Mouse (Mus musculus) liver, adult 2 months (tissue): ENCODE measurements at regions not wholly inside any gene's neighbourhood (a gene's known extent, or its start where the extent isn't known, plus 50 kb on each side); places are given as distances from the start of the nearest gene placed in this dataset.

Source experiments
- DNase-seq: peaks from one replicate; pipeline ENCODE4 v3.0.0-alpha.2; 2011; ENCODE audit warnings: low read depth, low spot score; ENCODE audit errors: extremely low read depth
- H3K27ac ChIP-seq: fragments of 200-500 bp; replicated peaks from 2 replicates; pipeline ENCODE4 v1.5.1; 2012; ENCODE audit warnings: low read depth, mild to moderate bottlenecking, control low read depth, inconsistent platforms, low read length; ENCODE audit not compliant: insufficient read depth
- H3K27me3 ChIP-seq: fragments of 200-500 bp; 2 replicates; pipeline ENCODE4 v1.6.1; 2012; ENCODE audit warnings: mild to moderate bottlenecking, moderate library complexity, low read length, inconsistent platforms; ENCODE audit not compliant: control insufficient read depth, insufficient read depth
- H3K36me3 ChIP-seq: fragments of 200-500 bp; 2 replicates; pipeline ENCODE4 v1.6.1; 2012; ENCODE audit warnings: low read length, inconsistent platforms; ENCODE audit not compliant: control insufficient read depth, insufficient read depth
- H3K4me1 ChIP-seq: fragments of 200-500 bp; 2 replicates; pipeline ENCODE4 v1.6.1; 2011; ENCODE audit warnings: low read length; ENCODE audit not compliant: control insufficient read depth, insufficient read depth
- H3K4me3 ChIP-seq: fragments of 200-500 bp; 2 replicates; pipeline ENCODE4 v1.5.1; 2011; ENCODE audit warnings: low read depth, mild to moderate bottlenecking, control low read depth, low read length, moderate library complexity; ENCODE audit not compliant: insufficient read depth
- H3K79me2 ChIP-seq: fragments of 200-500 bp; 2 replicates; pipeline ENCODE4 v1.6.1; 2012; ENCODE audit warnings: inconsistent platforms, mild to moderate bottlenecking, low read length, moderate library complexity; ENCODE audit not compliant: control insufficient read depth, insufficient read depth
- H3K9ac ChIP-seq: fragments of 200-500 bp; 2 replicates; pipeline ENCODE4 v1.6.1; 2012; ENCODE audit warnings: low read depth, mild to moderate bottlenecking, control low read depth, inconsistent platforms, low read length
- CTCF ChIP-seq: fragments of 200-500 bp; IDR thresholded peaks from 2 replicates; pipeline ENCODE4 v1.5.1; 2011; ENCODE audit warnings: low read depth, low read length, control low read depth
- POLR2A ChIP-seq: fragments of 200-500 bp; IDR thresholded peaks from 2 replicates; pipeline ENCODE4 v1.6.1; 2011; ENCODE audit warnings: low read length, control low read depth; ENCODE audit not compliant: insufficient read depth; ENCODE audit errors: extremely low read depth
- WGBS: fragments of 180-500 bp; shearing (Covaris S2); methylation state at CpG from one replicate; pipeline ENCODE4 v1.1.7; 2018; 5-methylcytosine and 5-hydroxymethylcytosine counted together

DNA sequence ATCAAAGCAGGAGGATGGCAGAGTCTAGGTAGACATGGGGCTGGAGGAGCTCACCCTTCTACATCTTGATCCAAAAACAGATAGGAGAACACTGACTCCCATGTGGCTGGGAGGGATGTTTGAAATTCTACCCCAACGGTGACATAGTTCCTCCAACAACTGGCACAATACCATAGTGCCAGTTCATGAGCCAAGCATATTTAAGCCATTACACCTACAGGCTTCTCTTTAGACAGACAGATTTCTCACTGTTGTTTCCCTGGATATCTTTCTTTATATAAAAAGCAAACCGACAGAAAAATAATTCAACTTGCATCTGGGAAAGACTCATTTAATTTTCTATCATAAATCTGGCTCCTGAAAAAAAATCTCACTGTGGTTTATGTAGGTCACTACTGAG is 380.4 kb upstream of the Nectin3 start:
- H3K36me3 ChIP-seq, result no peaks in the 10 kb centered on the region
- H3K4me1 ChIP-seq, result no peaks in the 10 kb centered on the region; the same call in 1 of the 2 replicates
- 64% methylated on average over 2 of the region's 2 CpGs for WGBS
- no peak overlapping the region for H3K9ac ChIP-seq
- TF ChIP-seq CTCF, result no peak
- no peak for TF ChIP-seq POLR2A
- no peak overlapping the region for H3K4me3 ChIP-seq
- no peak overlapping the region for H3K27ac ChIP-seq
- H3K27me3 ChIP-seq, result no peaks in the 10 kb centered on the region
- peak; percentile 20 for DNase-seq
- H3K79me2 ChIP-seq, result no peaks in the 10 kb centered on the region

DNA sequence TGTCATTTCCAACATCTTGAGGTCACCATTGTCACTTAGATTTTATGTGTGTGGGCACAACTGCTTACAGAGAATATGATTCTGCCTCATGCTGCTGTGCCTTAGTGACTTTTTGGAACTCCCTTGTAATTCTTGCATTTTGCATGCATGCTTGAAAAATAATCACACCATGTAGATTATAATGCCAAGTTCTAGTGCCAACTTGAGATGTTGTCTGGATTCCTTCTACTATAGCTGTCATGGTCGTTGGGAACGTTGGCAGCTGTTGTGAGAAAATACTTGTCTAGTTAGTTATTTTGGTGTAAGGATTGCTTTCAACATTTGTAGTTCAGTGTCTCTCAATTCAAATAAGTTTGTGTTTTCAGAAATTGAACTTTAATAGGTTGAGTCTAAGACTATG is 365.6 kb upstream of the Nectin3 start:
- Histone ChIP-seq H3K79me2 (no peaks in the 10 kb centered on the region), H3K36me3 (no peaks in the 10 kb centered on the region), H3K27ac (no peak overlapping the region), H3K4me1 (no peaks in the 10 kb centered on the region; the same call in 1 of the 2 replicates), H3K9ac (no peak overlapping the region), H3K4me3 (no peak overlapping the region), H3K27me3 (no peaks in the 10 kb centered on the region)
- 89% methylated on average over 2 of the region's 2 CpGs for WGBS
- TF ChIP-seq POLR2A (no peak), CTCF (no peak)
- no peak for DNase-seq

DNA sequence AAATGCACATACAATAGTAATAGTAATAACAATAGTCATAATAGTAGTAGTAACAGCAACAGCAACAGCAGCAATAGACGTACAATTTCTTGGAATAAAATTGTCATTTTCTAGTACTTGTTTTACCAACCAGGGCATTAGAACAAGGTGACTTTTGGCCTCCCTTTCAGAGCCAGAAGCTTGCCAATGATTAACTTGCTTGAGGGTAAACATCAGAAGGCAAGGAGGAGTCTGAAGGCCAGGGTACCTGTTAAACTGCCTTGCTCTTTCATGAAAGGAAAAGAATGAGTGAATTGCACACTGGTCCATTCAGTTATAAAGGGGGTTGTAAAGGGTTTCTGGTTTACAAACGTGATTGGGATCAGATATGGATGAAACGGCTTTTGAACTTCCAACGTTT is 351.2 kb upstream of the Nectin3 start:
- Histone ChIP-seq H3K4me3 (no peak overlapping the region), H3K27me3 (no peaks in the 10 kb centered on the region), H3K36me3 (no peaks in the 10 kb centered on the region), H3K9ac (no peak overlapping the region), H3K79me2 (no peaks in the 10 kb centered on the region), H3K4me1 (peaks cover 11% of the 10 kb centered on the region), H3K27ac (peak overlapping the region; percentile 71; the same call in 1 of the 2 replicates)
- 21% methylated on average over 4 of the region's 4 CpGs for WGBS
- TF ChIP-seq POLR2A (no peak), CTCF (no peak)
- DNase-seq, result peak; percentile 97

DNA sequence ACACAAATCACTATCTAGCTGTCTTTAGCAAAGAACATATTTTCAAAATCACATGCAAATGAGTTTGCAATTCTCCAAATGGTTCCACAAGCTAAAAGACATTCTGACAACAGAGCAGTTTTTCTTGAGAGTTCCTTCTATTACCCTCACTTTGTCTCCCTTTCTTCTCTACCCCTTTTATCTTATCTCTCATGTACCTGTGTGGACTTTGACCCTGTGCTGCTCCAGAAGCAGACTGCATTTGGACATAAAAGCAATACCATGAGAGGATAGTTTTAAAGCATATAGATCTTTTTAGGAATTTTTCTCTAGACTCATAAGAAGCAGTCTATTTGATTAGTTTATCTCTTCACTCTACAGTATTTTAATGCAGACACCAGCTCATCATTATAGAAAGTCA is 350.4 kb upstream of the Nectin3 start:
- no peaks in the 10 kb centered on the region for H3K27me3 ChIP-seq
- no peaks in the 10 kb centered on the region for H3K36me3 ChIP-seq
- H3K9ac ChIP-seq, result no peak overlapping the region
- peaks cover 11% of the 10 kb centered on the region for H3K4me1 ChIP-seq
- DNase-seq, result peak; percentile 60
- no peak overlapping the region for H3K4me3 ChIP-seq
- H3K27ac ChIP-seq, result no peak overlapping the region
- TF ChIP-seq CTCF, result no peak
- no peak for TF ChIP-seq POLR2A
- no peaks in the 10 kb centered on the region for H3K79me2 ChIP-seq

DNA sequence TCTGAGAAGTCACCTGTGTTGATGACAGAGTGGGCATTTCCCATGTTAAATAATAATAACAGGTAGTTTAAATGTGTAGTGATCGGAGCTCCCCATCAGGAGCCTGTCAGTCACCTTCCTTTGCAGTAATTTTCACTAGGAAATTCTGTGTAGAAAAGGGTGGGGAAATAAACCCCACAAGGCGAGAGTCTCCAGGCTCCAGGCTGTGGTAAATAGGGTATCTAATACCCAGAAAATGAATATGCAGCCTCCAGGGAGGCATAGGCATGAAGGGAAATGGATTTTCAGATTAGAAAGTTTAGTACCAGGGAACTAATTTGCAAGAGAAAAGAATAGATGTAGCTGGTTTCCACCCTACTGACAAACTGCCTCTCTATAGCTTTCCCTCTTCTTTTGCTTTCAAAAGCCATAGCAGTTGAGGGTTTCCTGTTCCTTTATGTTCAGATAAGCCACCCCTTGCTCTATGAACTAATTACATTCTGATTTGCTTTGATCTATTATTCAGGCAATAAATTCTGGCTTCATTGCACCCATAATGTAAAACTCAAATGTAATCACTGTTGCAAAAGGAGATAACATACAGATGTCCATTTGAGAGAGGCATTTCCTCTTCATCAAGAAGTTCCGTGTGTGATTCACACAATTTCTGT is 349.5 kb upstream of the Nectin3 start:
- no peak overlapping the region for H3K9ac ChIP-seq
- TF ChIP-seq POLR2A (no peak), CTCF (no peak)
- 81% methylated on average over 3 of the region's 3 CpGs for WGBS
- no peak overlapping the region for H3K4me3 ChIP-seq
- H3K27me3 ChIP-seq, result no peaks in the 10 kb centered on the region
- H3K27ac ChIP-seq, result no peak overlapping the region
- DNase-seq, result no peak
- no peaks in the 10 kb centered on the region for H3K79me2 ChIP-seq
- H3K36me3 ChIP-seq, result no peaks in the 10 kb centered on the region
- peaks cover 11% of the 10 kb centered on the region for H3K4me1 ChIP-seq

DNA sequence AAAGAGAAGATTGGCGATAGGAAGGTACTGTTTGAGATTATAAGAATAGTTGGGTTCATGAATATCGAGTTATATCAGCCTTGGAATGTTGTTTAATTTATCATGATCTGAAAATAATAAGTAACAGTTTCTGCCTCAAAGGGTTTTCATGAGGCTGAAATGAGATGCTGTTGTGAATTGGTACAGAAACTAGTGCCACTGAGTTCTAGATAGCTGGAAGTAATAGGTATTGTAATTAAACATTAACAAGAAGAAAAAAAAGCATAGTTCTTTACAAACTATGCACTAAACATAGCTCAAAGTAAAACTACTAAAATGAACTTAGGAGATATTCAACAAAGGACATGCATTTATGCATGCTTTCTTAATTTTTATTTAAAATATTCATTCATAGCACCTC is 342.9 kb upstream of the Nectin3 start:
- Histone ChIP-seq H3K4me1 (no peaks in the 10 kb centered on the region), H3K4me3 (no peak overlapping the region), H3K27ac (no peak overlapping the region), H3K79me2 (no peaks in the 10 kb centered on the region), H3K9ac (no peak overlapping the region), H3K27me3 (no peaks in the 10 kb centered on the region), H3K36me3 (no peaks in the 10 kb centered on the region)
- WGBS, result 74% methylated on average over 2 of the region's 2 CpGs
- DNase-seq, result no peak
- TF ChIP-seq POLR2A, result no peak
- no peak for TF ChIP-seq CTCF
